Mouse (Mus musculus): ENCODE data around the gene Csgalnact2.

DNA sequence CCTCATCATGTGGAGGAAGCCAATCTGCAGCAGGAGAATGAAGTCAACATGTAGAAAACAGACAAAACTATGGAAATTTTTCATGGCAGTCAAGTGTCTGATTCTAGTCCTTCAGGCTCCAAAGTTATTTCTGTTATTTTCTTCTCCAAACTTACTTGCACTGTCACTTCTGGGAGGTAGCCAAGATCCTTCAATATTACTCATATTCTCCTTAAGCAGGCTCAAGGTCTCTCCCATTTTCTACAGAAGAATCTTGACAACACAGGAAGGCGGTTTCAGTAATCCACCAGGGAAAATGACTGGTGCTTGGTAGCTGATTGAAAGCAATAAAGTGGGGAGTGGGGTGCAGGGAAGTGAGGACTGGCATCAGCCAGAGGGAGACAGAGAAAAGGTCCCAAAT, 16.2 kb downstream of the Csgalnact2 start:
- TF ChIP-seq EP300 (IDR thresholded peaks at IDR 0.05; ENCODE audit: low read depth) = no peak
- TF ChIP-seq CTCF (IDR thresholded peaks at IDR 0.05; ENCODE audit: low read depth) = no peak
